Mouse (Mus musculus): Measurements from ENCODE around the gene Glt8d2.
"Not testable (repeated sequence)": the region's sequence is repeated elsewhere in the genome, so short reads cannot be mapped to it uniquely, and the experiment has no call there.

Gene Glt8d2

GRCm38 (mm10) chr10:82646083-82646482 lies 44.4 kb downstream of the Glt8d2 start:
- DNase-seq (ENCODE audit: low read depth, low spot score) = no peak

- no peak for DNase-seq (ENCODE audit: low read depth, low spot score)
Observed at GRCm38 (mm10) chr10:82641481-82641880, 49.0 kb downstream of the Glt8d2 start.

GRCm38 (mm10) chr10:82639032-82639698 lies 51.3 kb downstream of the Glt8d2 start:
- DNase-seq (ENCODE audit: low read depth, low spot score) = no peak

GRCm38 (mm10) chr10:82636321-82636720 lies 54.1 kb downstream of the Glt8d2 start:
- DNase-seq (ENCODE audit: low read depth, low spot score) = no peak

GRCm38 (mm10) chr10:82634348-82634747 lies 56.1 kb downstream of the Glt8d2 start:
- no peak for DNase-seq (ENCODE audit: low read depth, low spot score)

GRCm38 (mm10) chr10:82632496-82633280 lies 57.8 kb downstream of the Glt8d2 start:
- no peak for DNase-seq (ENCODE audit: low read depth, low spot score)

- no peak for DNase-seq (ENCODE audit: low read depth, low spot score)
Observed at GRCm38 (mm10) chr10:82631133-82631532, 59.3 kb downstream of the Glt8d2 start.

GRCm38 (mm10) chr10:82630497-82630896 lies 60.0 kb downstream of the Glt8d2 start:
- no peak for DNase-seq (ENCODE audit: low read depth, low spot score)

GRCm38 (mm10) chr10:82629586-82630255 lies 60.7 kb downstream of the Glt8d2 start, which contains the start of gene Tdg:
Tdg (plus strand) TSS chr10:82629828.
- not testable (repeated sequence) for DNase-seq (ENCODE audit: low read depth, low spot score)

- DNase-seq (ENCODE audit: low read depth, low spot score) = no peak
Observed at GRCm38 (mm10) chr10:82629111-82629585, 61.3 kb downstream of the Glt8d2 start.

GRCm38 (mm10) chr10:82623553-82623932 lies 66.9 kb downstream of the Glt8d2 start:
- not testable (repeated sequence) for DNase-seq (ENCODE audit: low read depth, low spot score)

GRCm38 (mm10) chr10:82622671-82623552 lies 67.5 kb downstream of the Glt8d2 start, which contains the start of gene 1190007I07Rik:
1190007I07Rik (minus strand) TSS chr10:82623228.
- peak; percentile 92 for DNase-seq (ENCODE audit: low read depth, low spot score)

- no peak for DNase-seq (ENCODE audit: low read depth, low spot score)
Observed at GRCm38 (mm10) chr10:82622235-82622634, 68.2 kb downstream of the Glt8d2 start.
